Mouse (Mus musculus) thymus, adult 18-20 months (tissue): ENCODE measurements at regions not wholly inside any gene's neighbourhood (a gene's known extent, or its start where the extent isn't known, plus 50 kb on each side); places are given as distances from the start of the nearest gene placed in this dataset.

Source experiments
- DNase-seq, 2 experiments: peaks; one replicate each; pipeline ENCODE4 v3.0.0; 2022; ENCODE audit warnings: mixed read lengths in 2 of 2

DNA sequence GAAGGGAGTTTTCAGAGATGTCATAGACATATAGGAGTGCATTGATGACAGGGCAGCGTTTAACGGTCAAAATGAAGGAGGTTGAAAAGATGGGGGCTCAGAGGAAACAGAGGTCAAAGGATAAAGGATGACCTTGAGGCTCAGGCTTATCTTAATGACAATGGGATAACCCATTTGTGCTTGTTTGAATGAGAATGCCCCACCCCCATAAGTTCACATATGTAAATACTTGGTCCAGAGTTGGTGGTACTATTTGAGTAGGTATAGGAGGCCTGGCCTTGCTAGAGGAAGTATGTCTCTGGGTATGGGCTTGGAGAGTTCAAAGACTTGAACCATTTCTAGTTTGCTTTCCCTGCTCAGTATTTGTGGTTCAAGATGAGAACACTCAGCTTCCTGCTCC lies 237.4 kb upstream of the Fbxl7 start:
- no peak for DNase-seq

DNA sequence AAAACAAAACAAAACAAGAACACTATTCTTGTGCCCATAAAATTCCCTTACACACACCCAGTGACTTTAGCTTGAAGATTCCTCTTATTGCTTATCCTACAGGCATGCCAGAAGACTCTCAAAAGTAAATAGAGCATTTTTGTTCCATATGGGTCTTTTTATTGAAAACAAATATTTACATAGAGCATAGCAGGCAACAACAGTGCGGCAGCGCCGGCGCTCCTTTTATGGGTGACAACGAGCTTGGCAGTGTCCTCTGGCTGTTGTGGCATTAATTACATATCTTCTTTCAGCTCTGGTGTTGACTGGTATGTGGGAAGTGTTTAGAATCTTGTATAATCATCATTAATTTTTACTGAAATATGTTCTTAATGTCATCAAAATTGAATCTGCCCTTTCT lies 242.2 kb upstream of the Fbxl7 start:
- DNase-seq, result no peak

DNA sequence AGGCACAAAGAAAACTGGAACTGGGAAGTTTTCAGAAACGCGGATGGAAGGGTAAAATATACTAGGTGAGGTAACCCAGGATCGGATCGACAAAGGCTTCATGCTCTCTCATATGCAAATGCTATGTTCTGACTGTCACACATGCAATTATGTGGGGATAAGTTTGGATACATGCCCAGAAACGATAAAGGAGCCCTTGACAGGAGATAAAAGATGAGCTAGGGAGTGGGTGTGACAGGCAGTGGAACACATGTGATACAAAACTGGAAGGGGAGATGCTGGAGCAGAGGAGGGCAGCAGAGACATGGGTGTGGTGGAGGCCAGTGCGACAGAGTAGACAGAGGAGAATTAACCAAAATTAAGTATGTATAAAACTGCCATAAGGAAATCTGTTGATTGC lies 250.5 kb upstream of the Fbxl7 start:
- no peak for DNase-seq

DNA sequence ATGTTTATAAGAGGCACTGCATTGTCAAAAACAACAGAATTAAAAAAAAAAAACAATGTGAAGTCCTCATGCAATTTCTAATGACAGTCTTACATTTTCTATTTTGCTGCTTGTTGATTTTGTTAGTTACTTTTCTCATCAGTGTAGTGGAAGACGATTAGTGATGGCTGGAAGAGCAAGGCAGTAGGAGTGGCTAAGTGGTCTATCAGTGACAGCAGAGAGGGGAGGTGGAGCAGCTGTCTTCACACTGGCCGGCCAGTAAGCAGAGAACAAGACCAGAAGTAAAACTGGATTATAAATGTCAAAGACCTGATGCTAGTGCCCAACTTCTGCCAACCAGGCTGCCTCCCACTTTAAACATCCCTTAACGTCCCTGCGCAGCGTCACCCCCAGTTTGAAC lies 265.6 kb upstream of the Fbxl7 start:
- no peak for DNase-seq

DNA sequence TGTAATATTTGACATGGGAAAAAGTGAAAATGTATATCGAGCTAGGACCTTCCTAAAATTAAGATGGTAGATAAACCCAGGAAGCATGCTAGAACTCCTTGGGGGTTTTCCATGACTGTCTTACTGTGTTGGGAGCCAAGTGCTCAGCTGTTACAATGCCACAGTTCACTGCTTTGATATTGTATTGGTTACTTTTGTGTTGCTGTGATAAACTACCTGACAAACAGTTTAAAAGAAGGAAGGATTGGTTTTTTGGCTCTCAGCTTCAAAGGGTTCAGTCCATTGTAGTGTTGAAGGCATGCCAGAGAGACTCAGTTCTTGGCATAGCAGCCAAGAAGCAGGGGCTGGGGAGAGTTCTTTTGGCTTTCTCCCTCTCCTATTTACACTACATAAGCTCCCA lies 272.1 kb upstream of the Fbxl7 start:
- DNase-seq, result no peak

DNA sequence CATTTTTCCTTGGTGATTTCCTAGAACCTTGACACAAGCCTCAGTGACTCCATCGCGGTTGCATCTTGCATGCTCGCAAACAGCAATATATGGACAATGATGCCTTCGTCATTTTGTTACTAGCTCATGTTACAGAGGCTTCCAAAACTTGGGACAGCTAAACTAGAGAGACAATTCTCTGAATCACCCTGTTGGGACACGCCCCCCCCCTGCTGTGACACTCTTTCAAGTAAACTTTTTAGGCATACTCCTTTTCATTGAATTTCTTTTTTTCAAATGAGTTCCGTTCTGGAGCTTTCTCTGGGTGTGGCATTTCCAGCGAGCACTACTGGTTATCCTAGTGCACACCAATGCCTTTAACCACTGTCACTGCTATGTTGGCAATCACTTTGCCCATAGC lies 274.5 kb upstream of the Fbxl7 start:
- no peak for DNase-seq

DNA sequence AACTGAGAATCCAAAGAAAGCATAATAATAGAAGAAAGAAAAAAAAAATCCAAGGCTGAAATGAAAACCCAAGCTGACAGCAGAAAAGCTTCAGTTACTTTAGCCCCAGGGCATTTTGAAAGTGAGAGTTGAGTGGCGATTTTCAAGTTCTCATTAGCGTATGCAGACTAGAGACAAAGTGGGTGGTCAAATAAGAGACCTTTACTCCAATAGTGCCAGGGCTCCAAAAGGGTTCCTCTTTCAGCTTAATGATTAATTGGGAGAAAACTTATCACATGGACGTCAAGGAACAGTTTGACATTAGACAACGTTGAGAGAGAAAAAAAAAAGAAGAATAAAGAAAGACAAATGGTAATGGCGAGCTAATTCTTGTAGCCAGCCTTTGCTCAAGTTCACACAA lies 278.1 kb upstream of the Fbxl7 start:
- DNase-seq, result no peak

DNA sequence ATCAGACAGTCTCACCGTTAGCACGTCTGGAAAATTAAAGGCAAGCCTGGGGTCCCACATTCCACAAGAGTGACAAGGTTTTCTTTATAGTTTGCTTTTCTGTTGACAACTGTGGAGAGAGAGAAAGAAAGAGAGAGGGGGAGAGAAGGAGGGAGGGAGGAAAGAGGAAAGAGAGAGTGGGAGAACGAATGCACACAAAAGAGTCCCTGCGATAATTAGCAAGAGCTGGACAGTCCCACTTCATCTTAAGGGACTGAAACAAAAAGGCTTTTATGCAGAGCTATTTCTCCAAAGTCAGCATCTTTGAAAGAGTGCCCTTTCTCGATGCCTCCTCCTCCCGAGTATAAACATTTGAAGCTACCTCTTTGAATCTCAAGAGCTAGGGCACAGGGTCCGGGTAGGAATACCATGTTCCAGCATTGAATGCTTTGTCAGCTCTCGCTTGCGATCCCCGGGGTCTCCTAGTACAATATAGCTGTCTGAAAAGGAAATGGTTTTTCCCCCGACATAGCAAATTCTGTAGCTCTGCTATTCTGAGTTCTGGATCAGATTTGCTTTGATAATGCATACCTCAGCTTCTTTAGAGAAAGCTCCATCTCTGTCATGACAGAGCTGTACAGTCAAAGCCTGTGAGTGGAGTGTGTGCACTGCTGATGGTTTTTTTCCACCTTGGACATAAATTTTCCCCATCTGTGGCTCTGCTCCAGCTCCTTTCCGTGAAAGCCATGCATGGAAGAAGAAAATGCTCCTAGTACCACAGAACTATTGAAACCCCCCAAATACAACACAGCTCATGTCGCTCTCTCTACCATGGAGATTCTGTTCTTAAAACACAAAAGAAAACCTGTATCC lies 282.9 kb upstream of the Fbxl7 start:
- no peak for DNase-seq

DNA sequence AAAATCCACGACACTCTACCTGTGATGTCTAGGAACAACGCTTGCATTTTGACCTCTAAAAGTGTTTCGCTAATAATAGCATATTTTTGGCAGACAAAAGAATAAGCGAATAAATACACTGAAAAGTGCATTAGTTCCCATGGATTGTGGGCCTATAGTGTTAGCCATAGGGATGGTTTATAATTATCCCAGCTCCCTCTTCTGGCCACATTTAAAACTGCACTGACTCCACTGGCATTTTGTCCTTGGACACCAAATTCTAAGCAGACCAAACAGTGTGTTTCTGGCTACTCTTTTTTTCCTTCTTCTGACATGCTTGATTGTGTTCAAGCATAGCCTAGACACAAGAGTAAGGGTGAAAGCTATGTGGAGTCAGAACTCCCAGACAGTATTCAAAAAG lies 276.8 kb upstream of the Ank start:
- DNase-seq, result no peak

DNA sequence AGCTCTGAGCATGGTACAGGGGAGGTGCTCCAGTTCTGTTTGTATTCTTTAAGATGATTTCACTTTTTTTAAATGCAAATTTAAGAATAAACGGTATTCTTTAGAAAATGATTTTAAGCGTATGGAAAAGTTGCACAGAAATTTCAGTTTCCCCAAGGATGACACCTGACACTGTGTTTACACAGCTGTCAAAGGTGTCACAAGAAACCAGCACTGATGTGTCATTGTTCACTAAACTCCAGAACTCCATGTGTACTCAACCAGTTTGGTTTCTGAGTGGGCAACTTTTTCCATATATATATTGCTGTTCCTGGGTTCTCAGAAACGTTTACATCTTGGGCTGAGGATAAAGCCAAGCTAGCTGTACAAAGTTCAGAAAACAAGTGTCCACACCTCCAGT lies 265.0 kb upstream of the Ank start:
- no peak for DNase-seq

DNA sequence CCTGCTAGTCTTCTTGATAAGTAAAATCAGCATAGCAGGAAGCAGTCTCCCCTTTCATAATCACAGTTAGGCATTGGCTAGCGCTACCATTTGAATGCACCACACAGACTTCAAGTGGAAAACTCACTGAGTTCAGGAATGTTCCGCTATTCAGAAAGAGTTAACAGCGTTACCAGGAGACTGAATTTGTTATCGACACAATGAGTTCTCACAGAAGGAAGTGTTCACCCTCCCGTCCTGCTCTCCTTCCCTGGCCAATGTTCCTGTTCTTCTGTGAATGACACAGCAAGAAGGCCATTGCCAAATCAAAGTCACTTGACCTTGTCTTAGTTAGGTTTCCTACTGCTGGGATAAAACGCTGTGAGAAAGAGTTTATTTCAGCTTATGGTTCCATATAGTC lies 261.6 kb upstream of the Ank start:
- no peak for DNase-seq

DNA sequence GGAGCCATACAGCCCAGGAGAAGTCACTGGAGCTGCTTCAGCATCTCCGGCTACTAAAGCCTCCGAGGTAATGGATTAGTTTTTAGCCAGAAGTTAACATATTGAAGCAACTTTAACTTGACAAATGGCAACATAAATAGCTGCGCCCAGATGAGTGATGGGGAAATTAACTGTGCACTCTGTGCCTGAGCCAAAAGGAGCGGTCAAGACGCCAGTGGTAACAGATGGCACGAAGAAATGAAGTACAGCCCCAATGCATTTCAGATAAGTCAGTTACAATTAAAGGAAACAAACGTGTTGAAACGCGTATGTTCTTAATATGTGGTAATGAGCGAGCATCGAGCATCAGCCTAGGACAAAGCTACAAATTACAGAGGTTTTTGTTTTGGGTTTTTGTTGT lies 259.0 kb upstream of the Ank start:
- no peak for DNase-seq

DNA sequence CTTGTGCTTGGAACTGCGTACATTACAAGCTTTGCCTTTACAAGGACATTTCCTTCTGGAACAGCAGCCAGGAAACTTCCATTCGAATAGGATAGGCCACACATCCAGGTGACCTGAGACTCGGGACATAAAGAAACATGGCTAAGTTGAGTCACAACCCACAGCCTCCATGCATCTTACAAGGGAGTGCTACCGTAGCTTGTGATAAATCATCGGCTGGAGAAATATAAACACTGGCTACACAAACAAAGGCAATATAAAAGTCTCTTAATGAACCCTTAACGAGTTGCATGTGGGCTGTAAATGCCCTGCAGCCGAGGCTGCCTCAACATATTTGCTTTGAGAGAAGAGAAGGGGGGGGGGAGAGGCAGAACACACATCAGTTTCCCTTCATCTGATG lies 250.1 kb upstream of the Ank start:
- DNase-seq, result no peak

DNA sequence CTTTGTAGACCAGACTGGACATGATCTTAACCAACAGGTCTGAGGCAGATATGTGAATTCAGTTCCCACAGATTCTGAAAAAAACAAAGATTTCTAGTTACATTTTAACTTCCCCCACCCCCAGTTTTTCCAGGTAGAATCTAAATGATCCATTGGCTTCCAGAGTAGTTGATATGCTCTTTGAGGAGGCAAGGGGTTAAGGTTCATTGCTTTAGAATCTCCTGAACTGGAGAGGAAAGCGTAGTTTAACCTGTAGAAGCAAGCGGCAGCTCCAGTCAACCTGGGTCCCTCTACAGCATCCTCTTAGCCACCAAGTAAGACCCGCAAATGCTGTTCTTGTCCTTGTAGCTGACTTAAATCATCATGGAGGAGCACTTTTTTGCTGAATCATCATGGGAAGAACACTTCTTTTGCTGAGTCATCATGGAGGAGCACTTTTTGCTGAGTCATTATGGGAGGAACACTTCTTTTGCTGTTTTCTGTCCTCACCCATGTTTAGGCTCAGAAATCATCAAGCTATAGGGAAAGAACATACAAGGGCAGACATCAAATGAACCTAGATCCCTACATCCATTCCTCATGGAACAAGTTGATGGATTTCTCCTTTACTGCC lies 247.2 kb upstream of the Ank start:
- DNase-seq, result no peak

DNA sequence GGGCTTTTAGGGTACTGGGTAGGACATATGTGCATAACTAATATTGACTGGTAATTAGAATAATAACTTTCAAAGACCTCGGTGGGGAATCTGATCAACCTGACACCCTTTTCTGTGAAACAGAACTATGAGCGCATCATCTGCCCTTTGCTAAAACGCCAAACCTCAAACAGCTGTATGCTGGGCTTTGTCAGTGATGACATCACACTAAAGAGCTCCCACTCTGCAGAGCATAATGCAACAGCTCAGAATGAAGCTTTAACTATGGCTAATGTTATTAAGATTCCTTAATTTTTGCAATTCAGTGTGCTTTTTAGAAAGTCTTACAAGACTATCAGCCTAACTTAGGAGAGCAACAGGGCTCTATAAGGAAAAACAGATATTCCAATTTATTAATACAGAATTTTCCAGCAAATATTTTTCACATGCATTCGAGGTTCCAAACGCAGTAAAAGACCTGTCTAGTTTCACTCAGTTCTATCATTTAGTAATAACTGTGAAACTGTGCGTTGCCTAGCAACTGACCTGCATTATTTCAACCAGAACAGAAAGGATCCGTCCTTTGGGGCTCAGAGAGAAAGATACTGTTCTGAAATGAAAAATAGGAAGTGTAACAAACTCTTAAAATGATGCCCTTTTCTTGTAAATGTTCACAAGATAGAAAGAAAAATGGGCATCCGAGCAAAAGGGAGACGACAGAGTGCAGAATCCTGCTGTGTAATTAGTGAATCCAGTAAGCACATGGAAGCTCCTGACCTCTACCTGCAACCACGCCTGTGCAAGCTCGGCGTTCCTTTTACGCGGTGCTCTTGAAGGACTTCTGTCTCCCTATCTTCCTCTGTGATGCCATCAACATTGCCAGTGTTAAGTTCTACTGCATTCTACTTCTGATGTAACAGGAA lies 242.6 kb upstream of the Ank start:
- no peak for DNase-seq

DNA sequence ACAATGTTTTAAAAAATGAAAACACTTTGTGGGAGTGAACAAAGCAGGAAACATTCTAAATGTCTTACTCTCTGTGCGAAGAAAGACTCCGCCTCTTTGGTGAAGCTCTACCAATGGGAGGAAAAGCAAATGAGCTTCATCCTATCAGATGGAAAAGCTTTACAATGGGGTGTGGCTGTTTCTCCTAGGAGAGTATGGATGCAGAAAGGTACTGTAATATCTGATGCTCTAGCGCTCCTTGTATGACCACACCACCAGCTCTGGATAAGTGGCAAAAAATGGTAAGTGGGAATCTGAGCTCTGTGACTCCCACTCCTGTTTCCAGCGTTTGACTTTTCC lies 242.0 kb upstream of the Ank start:
- no peak for DNase-seq

DNA sequence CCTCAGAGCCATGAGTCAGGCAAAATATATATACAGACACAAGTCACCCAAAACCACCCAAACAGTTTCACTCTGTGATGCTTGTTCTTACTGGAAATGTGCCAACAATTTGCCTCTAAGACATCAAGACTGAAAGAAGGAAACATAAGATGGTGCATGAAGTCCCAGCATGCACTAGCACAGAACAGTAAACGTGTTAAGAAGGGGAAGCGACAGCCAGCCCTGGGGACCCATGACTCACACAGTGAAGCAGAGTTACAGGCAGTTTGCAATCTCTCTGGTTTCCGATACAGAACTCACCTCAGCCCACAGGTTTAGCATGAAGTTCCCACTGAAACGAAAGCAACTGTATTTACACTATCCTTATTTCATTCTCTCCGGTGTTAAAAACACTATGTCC lies 233.7 kb upstream of the Ank start:
- no peak for DNase-seq

DNA sequence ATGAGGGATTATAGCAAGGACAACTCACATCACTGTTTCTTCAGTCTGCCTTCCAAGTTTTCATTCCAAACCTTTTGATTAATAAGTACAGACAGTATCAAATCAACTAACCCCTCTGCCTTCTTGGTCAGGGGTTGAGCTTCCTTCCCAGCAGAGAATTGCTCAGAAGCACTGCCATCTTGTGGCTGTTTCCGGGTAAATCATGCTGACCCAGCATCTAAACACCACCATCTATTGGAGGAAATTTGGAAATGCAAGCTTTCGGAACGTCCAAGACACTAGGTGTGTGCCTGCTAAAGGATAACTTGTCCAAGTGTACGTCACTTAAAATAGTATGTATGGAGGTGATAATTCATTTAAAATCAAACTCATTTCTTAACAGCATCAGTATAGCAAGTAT lies 231.7 kb upstream of the Ank start:
- DNase-seq, result no peak

DNA sequence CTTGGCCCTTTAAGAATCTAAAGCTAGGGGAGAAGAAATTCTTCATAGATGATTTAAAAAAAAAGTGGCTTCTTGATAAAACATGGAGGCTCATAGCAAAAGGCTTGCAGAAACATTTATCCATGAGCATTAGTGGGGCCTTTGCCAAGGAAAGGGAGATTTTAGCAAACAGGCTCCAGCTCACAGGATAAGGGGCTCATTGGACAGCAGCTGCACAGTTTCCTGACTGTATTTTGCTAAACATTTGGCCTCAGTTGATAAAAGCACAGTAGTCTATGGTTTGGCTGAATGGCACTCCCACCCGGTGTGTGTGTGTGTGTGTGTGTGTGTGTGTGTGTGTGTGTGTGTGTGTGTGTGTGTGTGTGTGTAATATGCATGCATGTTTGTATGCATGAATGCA lies 228.2 kb upstream of the Ank start:
- DNase-seq, result no peak

DNA sequence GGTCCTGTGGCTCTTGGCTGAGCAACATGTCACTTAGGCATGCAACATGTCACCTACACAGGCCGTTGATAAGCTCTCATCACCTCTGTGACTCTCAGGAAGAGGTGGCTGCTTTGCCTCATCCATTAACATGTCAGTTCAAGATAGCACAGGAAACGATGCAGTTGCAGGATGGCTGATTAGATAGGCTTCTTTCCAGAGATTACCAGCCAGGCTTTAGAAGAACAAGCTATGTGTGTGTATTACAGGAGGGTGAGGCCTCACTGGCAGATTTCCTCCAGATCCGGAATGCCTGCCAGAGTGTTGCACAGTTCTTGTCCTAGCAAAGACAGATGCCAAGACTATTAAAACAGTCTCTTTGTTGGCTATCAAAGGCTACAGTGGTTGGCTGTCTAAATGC lies 220.2 kb upstream of the Ank start:
- no peak for DNase-seq

DNA sequence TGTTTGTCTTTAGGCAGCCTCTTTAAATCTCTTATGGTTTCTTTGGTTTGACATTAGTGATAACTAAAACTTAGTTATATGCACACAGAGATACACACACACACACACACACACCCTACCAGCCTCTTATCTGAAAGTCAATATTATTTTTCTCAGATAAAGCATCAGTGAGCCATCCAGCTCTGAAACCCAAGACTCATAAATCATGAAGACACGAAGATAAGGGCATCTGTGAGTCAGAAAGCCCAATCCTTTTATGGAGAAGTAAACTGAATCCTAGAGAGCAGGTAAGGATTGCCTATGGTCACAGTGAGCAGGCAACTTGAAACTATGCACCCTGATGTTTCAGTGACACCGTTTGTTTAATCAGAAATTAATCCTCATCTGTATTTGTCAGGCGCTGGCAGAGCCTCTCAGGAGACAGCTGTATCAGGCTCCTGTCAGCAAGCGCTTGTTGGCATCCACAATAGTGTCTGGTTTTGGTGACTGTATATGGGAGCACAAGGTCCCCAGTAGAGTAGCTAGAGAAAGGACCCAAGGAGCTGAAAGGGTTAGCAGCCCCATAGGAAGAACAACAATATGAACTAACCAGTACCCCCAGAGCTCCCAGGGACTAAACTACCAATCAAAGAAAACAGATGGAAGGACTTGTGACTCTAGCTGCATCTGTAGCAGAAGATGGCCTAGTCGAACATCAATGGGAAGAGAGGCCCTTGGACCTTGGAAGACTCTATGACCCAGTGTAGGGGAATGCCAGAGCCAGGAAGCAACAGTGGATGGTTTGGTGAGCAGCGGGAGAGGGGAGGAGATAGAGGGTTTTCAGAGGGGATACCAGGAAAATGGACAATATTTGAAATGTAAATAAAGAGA lies 207.3 kb upstream of the Ank start:
- DNase-seq, result no peak

DNA sequence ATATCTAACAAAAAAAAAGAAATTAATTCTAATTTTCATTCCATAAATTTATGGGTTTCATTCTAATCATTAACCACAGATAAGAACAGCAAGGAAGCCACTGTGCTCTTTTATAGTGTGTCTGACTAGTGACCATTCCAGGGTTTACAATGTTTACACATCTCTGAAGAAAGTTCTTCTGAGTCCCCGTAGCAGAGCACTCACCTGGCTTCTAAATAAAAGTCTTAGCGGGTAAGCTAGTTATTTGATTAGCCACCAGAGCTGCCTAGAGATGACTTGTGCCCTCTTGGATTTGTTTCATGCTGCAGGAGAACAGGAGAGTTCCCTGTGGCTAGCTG lies 206.7 kb upstream of the Ank start:
- DNase-seq, result no peak

DNA sequence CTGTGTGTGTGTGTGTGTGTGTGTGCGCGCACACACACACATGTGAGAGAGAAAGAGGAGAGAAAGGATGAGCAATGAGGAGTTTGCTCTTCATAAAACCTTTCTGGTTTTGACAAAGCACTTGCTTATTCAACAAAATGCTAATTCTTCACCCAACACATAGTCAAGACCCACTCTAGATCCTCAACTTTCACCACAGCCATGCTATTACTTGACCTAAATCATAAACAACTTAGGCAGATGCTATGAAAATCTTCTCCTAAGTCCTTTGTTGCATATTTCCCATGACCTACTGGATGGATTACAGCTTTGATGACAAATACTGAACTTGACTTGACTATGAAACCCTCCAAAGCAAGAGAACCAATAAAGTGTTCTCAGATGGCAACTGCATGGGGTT lies 196.3 kb upstream of the Ank start:
- no peak for DNase-seq
